ENCODE assay signal across 9 mouse cellular contexts in genomic region chr5:29195570-29196263, GRCm38 (mm10). TPM values are rescaled to one million over a fixed set of nuclear protein-coding genes. Genes with fewer than 3 reads are reported as not detected.
DNase-seq lines count a peak whose midpoint lies in the region; ATAC-seq lines count a peak whose summit lies in the region.
"Had no signal": no experiment of that assay in that cellular context is flagged by ENCODE, and none has a peak within 500 bp of the region (broad histone marks: within the 10 kb centered on the region; RNA-seq: fewer than 3 reads in every experiment).

TSS of gene Rnf32 (plus strand) at chr5:29195992.

- H3K27me3 ChIP-seq in hindbrain, embryonic 14.5 days (ENCODE audit: control insufficient read depth, insufficient read depth, low read length) = no peaks in the 10 kb centered on the region

- H3K9ac ChIP-seq in hindbrain, embryonic 14.5 days = peak within 1 kb of the TSS; percentile 87

- peak within 1 kb of the TSS; percentile 53 for H3K4me3 ChIP-seq in hindbrain, embryonic 14.5 days (replicated peaks; ENCODE audit: low read length)

- peak; percentile 94 for DNase-seq in R1 (ENCODE audit: low read depth, low spot score)
- peak; percentile 97 to 98 for DNase-seq in cerebellum, postnatal 10 days
- DNase-seq in frontal cortex, postnatal 25 days (ENCODE audit: low spot score in 2 of 2) = peak; percentile 70
- DNase-seq in hindbrain, embryonic 14.5 days (ENCODE audit: low spot score) = peak; percentile 96
- DNase-seq in layer of hippocampus, postnatal 25 days (ENCODE audit: extremely low spot score in 1 of 2, low spot score in 1 of 2) = peak; percentile 79
- DNase-seq in lung, postnatal 10 days = peak; percentile 84
- peak; percentile 92 for DNase-seq in retina, embryonic 14.5 days (ENCODE audit: low spot score)
- peak; percentile 76 for DNase-seq in thymus, postnatal 25 days

- ATAC-seq in hindbrain, embryonic 14.5 days (ENCODE audit: low FRiP score) = peak; percentile 98

- under 1% methylated on average over 66 of the region's 70 CpGs for WGBS in hindbrain, embryonic 14.5 days

- no peaks in the 10 kb centered on the region for H3K9me3 ChIP-seq in hindbrain, embryonic 14.5 days (ENCODE audit: control insufficient read depth, low read length)

- peak within 1 kb of the TSS; percentile 84 for H3K4me2 ChIP-seq in hindbrain, embryonic 14.5 days (replicated peaks)

- H3K36me3 ChIP-seq in hindbrain, embryonic 14.5 days (replicated peaks; ENCODE audit: control insufficient read depth, insufficient read depth) = no peaks in the 10 kb centered on the region

- H3K4me1 ChIP-seq in hindbrain, embryonic 14.5 days (replicated peaks; ENCODE audit: control insufficient read depth, insufficient read depth, low read length) = peaks cover 6% of the 10 kb centered on the region; the same call in 1 of the 2 replicates

- peak within 1 kb of the TSS; percentile 90 for H3K27ac ChIP-seq in hindbrain, embryonic 14.5 days
- H3K27ac ChIP-seq: macrophage had no signal

RNA-seq across cellular contexts. Expression of gene Rnf32, which starts in this region (rescaled TPM):
- polyA plus RNA-seq in hindbrain, embryonic 14.5 days (2014; fragmentation: Nextera tagmentation; extraction: Ambion mirVana) = 18.7 and 19.8 TPM in 2 replicates
- total RNA-seq in layer of hippocampus, postnatal 25 days (2021) = 10 to 100 TPM; 19.5 to 26.1 TPM
- polyA plus RNA-seq: macrophage had no signal

Comparison
In these comparisons a context has a peak if more than half of its experiments do, and no peak if none do; other contexts are left out.
1. Peak in every context shown above with its lines: DNase-seq, ATAC-seq, H3K4me3 ChIP-seq and H3K27ac ChIP-seq.